Comparison of ENCODE assay signal across 8 mouse cellular contexts in genomic region chr17:26124560-26124959, GRCm38 (mm10). TPM values are rescaled to one million over a fixed set of nuclear protein-coding genes. Genes with fewer than 3 reads are reported as not detected.
DNase-seq lines count a peak whose midpoint lies in the region; ATAC-seq lines count a peak whose summit lies in the region.

No protein-coding gene starts in this region.

- no peak for ATAC-seq in kidney, embryonic 16.5 days (ENCODE audit: low FRiP score, low TSS enrichment)
- ATAC-seq in embryonic facial prominence, embryonic 12.5 days (ENCODE audit: insufficient number of reproducible peaks, insufficient read depth, low FRiP score, low TSS enrichment), result no peak
- no peak for ATAC-seq in intestine, embryonic 15.5 days
- no peak for ATAC-seq in neural tube, embryonic 12.5 days (ENCODE audit: low FRiP score, low read depth)

- peak overlapping the region; percentile 87 for H3K9ac ChIP-seq in kidney, embryonic 16.5 days (replicated peaks; ENCODE audit: low read length)
- peak overlapping the region; percentile 87; the same call in 1 of the 2 replicates for H3K9ac ChIP-seq in embryonic facial prominence, embryonic 12.5 days
- peak overlapping the region; percentile 74 for H3K9ac ChIP-seq in intestine, embryonic 15.5 days
- peak overlapping the region; percentile 77 for H3K9ac ChIP-seq in neural tube, embryonic 12.5 days

- peaks cover 16% of the 10 kb centered on the region for H3K4me1 ChIP-seq in kidney, embryonic 16.5 days (ENCODE audit: insufficient read depth, low read length)
- peaks cover 8% of the 10 kb centered on the region for H3K4me1 ChIP-seq in embryonic facial prominence, embryonic 12.5 days
- peaks cover 15% of the 10 kb centered on the region for H3K4me1 ChIP-seq in intestine, embryonic 15.5 days (replicated peaks)
- peaks cover 15% of the 10 kb centered on the region for H3K4me1 ChIP-seq in neural tube, embryonic 12.5 days

- no peaks in the 10 kb centered on the region for H3K9me3 ChIP-seq in kidney, embryonic 16.5 days (ENCODE audit: low read length)
- H3K9me3 ChIP-seq in embryonic facial prominence, embryonic 12.5 days, result no peaks in the 10 kb centered on the region
- no peaks in the 10 kb centered on the region for H3K9me3 ChIP-seq in intestine, embryonic 15.5 days
- H3K9me3 ChIP-seq in neural tube, embryonic 12.5 days, result no peaks in the 10 kb centered on the region

- no peak overlapping the region for H3K27ac ChIP-seq in kidney, embryonic 16.5 days (ENCODE audit: low read length)
- no peak overlapping the region for H3K27ac ChIP-seq in embryonic facial prominence, embryonic 12.5 days
- H3K27ac ChIP-seq in intestine, embryonic 15.5 days, result no peak overlapping the region
- H3K27ac ChIP-seq in neural tube, embryonic 12.5 days, result no peak overlapping the region

- DNase-seq in kidney, adult 8-10 months, result no peak
- DNase-seq in thymus, postnatal 36 days, result no peak
- DNase-seq in frontal cortex, postnatal 14 days (ENCODE audit: low spot score in 2 of 2), result no peak
- DNase-seq in embryo, embryonic 10.5 days (ENCODE audit: low spot score), result no peak

- peaks cover 37% of the 10 kb centered on the region for H3K36me3 ChIP-seq in kidney, embryonic 16.5 days (ENCODE audit: insufficient read depth, low read length)
- peaks cover 47% of the 10 kb centered on the region for H3K36me3 ChIP-seq in embryonic facial prominence, embryonic 12.5 days
- H3K36me3 ChIP-seq in intestine, embryonic 15.5 days, result peaks cover 25% of the 10 kb centered on the region
- peaks cover 43% of the 10 kb centered on the region for H3K36me3 ChIP-seq in neural tube, embryonic 12.5 days

- peak overlapping the region; percentile 90 for H3K4me3 ChIP-seq in kidney, embryonic 16.5 days (ENCODE audit: low read length)
- peak overlapping the region; percentile 97 for H3K4me3 ChIP-seq in embryonic facial prominence, embryonic 12.5 days
- peak overlapping the region; percentile 90 for H3K4me3 ChIP-seq in intestine, embryonic 15.5 days (replicated peaks)
- peak overlapping the region; percentile 89 for H3K4me3 ChIP-seq in neural tube, embryonic 12.5 days

- no peaks in the 10 kb centered on the region for H3K27me3 ChIP-seq in kidney, embryonic 16.5 days (ENCODE audit: insufficient read depth, low read length)
- H3K27me3 ChIP-seq in embryonic facial prominence, embryonic 12.5 days, result peaks cover 2% of the 10 kb centered on the region; the same call in 1 of the 2 replicates
- H3K27me3 ChIP-seq in intestine, embryonic 15.5 days (replicated peaks), result no peaks in the 10 kb centered on the region; the same call in 1 of the 2 replicates
- 0 out of 2 replicates have a peak, but pooled peaks cover 3% of the 10 kb centered on the region for H3K27me3 ChIP-seq in neural tube, embryonic 12.5 days (replicated peaks)

- H3K4me2 ChIP-seq in kidney, embryonic 16.5 days (replicated peaks; ENCODE audit: low read depth, low read length), result peak overlapping the region; percentile 72
- peak overlapping the region; percentile 87 for H3K4me2 ChIP-seq in embryonic facial prominence, embryonic 12.5 days (replicated peaks)
- H3K4me2 ChIP-seq in intestine, embryonic 15.5 days (replicated peaks), result peak overlapping the region; percentile 80
- peak overlapping the region; percentile 92 for H3K4me2 ChIP-seq in neural tube, embryonic 12.5 days (replicated peaks)

- WGBS in kidney, embryonic 16.5 days, result 86% methylated on average over 7 of the region's 7 CpGs
- 89% methylated on average over 7 of the region's 7 CpGs for WGBS in embryonic facial prominence, embryonic 12.5 days
- 83% methylated on average over 7 of the region's 7 CpGs for WGBS in intestine, embryonic 15.5 days
- WGBS in neural tube, embryonic 12.5 days, result 88% methylated on average over 7 of the region's 7 CpGs

RNA-seq across cellular contexts. Expression of gene Mrpl28, which starts 1.3 kb away (rescaled TPM):
- polyA plus RNA-seq in kidney, embryonic 16.5 days (2015; fragmentation: Nextera tagmentation; extraction: Ambion mirVana), result 216 and 238 TPM in 2 replicates
- polyA plus RNA-seq in embryonic facial prominence, embryonic 12.5 days (2016; fragmentation: Nextera tagmentation; extraction: Ambion mirVana), result 204 and 216 TPM in 2 replicates
- 218 and 240 TPM in 2 replicates for polyA plus RNA-seq in intestine, embryonic 15.5 days (2015; fragmentation: Nextera tagmentation; extraction: Ambion mirVana)
- 190 and 200 TPM in 2 replicates for polyA plus RNA-seq in neural tube, embryonic 12.5 days (2016; fragmentation: Nextera tagmentation; extraction: Ambion mirVana)

RNA-seq across cellular contexts. Expression of gene Tmem8, which starts 11.5 kb away (rescaled TPM):
- polyA plus RNA-seq in kidney, embryonic 16.5 days (2015; fragmentation: Nextera tagmentation; extraction: Ambion mirVana), result 6.5 and 7.1 TPM in 2 replicates
- 0.99 and 1.3 TPM in 2 replicates for polyA plus RNA-seq in embryonic facial prominence, embryonic 12.5 days (2016; fragmentation: Nextera tagmentation; extraction: Ambion mirVana)
- polyA plus RNA-seq in intestine, embryonic 15.5 days (2015; fragmentation: Nextera tagmentation; extraction: Ambion mirVana), result 8.7 and 10.9 TPM in 2 replicates
- 2.3 and 2.4 TPM in 2 replicates for polyA plus RNA-seq in neural tube, embryonic 12.5 days (2016; fragmentation: Nextera tagmentation; extraction: Ambion mirVana)

RNA-seq across cellular contexts. Expression of gene Axin1, which starts 13.9 kb away (rescaled TPM):
- polyA plus RNA-seq in kidney, embryonic 16.5 days (2015; fragmentation: Nextera tagmentation; extraction: Ambion mirVana), result 8.3 and 11.7 TPM in 2 replicates
- polyA plus RNA-seq in embryonic facial prominence, embryonic 12.5 days (2016; fragmentation: Nextera tagmentation; extraction: Ambion mirVana), result 15.3 and 27.8 TPM in 2 replicates
- polyA plus RNA-seq in intestine, embryonic 15.5 days (2015; fragmentation: Nextera tagmentation; extraction: Ambion mirVana), result 14.2 and 17.8 TPM in 2 replicates
- polyA plus RNA-seq in neural tube, embryonic 12.5 days (2016; fragmentation: Nextera tagmentation; extraction: Ambion mirVana), result 22.6 and 23.4 TPM in 2 replicates

RNA-seq across cellular contexts. Expression of gene Nme4, which starts 29.2 kb away (rescaled TPM):
- 103 and 112 TPM in 2 replicates for polyA plus RNA-seq in kidney, embryonic 16.5 days (2015; fragmentation: Nextera tagmentation; extraction: Ambion mirVana)
- 122 and 128 TPM in 2 replicates for polyA plus RNA-seq in embryonic facial prominence, embryonic 12.5 days (2016; fragmentation: Nextera tagmentation; extraction: Ambion mirVana)
- polyA plus RNA-seq in intestine, embryonic 15.5 days (2015; fragmentation: Nextera tagmentation; extraction: Ambion mirVana), result 96.7 and 107 TPM in 2 replicates
- 50.8 and 54.4 TPM in 2 replicates for polyA plus RNA-seq in neural tube, embryonic 12.5 days (2016; fragmentation: Nextera tagmentation; extraction: Ambion mirVana)

RNA-seq across cellular contexts. Expression of gene Decr2, which starts 34.4 kb away (rescaled TPM):
- polyA plus RNA-seq in kidney, embryonic 16.5 days (2015; fragmentation: Nextera tagmentation; extraction: Ambion mirVana), result 46.9 and 52.3 TPM in 2 replicates
- polyA plus RNA-seq in embryonic facial prominence, embryonic 12.5 days (2016; fragmentation: Nextera tagmentation; extraction: Ambion mirVana), result 38.5 and 39.0 TPM in 2 replicates
- polyA plus RNA-seq in intestine, embryonic 15.5 days (2015; fragmentation: Nextera tagmentation; extraction: Ambion mirVana), result 39.4 and 42.7 TPM in 2 replicates
- 28.6 and 30.1 TPM in 2 replicates for polyA plus RNA-seq in neural tube, embryonic 12.5 days (2016; fragmentation: Nextera tagmentation; extraction: Ambion mirVana)
